Mouse (Mus musculus): ENCODE measurements at regions not wholly inside any gene's neighbourhood (a gene's known extent, or its start where the extent isn't known, plus 50 kb on each side); places are given as distances from the start of the nearest gene placed in this dataset.

- Histone ChIP-seq H3K4me1 (ENCODE audit: control insufficient read depth in 2 of 2, insufficient read depth in 2 of 2, low read length in 2 of 2, poor library complexity in 1 of 2) (no peaks in the 10 kb centered on the region), H3K4me3 (ENCODE audit: insufficient read depth in 1 of 2, low read depth in 1 of 2, low read length in 2 of 2, poor library complexity in 1 of 2, severe bottlenecking in 1 of 2) (no peak overlapping the region), H3K36me3 (ENCODE audit: control insufficient read depth, insufficient read depth, low read length, poor library complexity, severe bottlenecking) (no peaks in the 10 kb centered on the region), H3K9ac (ENCODE audit: insufficient read depth, low read depth, low read length, poor library complexity, severe bottlenecking) (no peak overlapping the region), H3K9me3 (ENCODE audit: control insufficient read depth, insufficient read depth, low read depth, low read length) (no peaks in the 10 kb centered on the region), H3K27ac (ENCODE audit: insufficient read depth, low read depth, low read length, poor library complexity, severe bottlenecking) (no peak overlapping the region)
- TF ChIP-seq MAFK (IDR thresholded peaks at IDR 0.05; ENCODE audit: insufficient read depth, low read depth, low read length) (no peak), HCFC1 (IDR thresholded peaks at IDR 0.05; ENCODE audit: borderline replicate concordance, insufficient read depth, low read length) (no peak)
- DNase-seq (ENCODE audit: low read depth, low spot score) = no peak
- in situ Hi-C loops (cut with MboI; ENCODE audit: low sequenced_read_pairs in 2 of 2, unreplicated experiment in 2 of 2) = no loop called here
Measured at GRCm38 (mm10) chr10:96458551-96458950, 158.3 kb upstream of the Btg1 start.

GRCm38 (mm10) chr10:96459186-96459585, 157.6 kb upstream of the Btg1 start:
- no peak for DNase-seq (ENCODE audit: low read depth, low spot score)
- H3K27ac ChIP-seq (ENCODE audit: insufficient read depth, low read depth, low read length, poor library complexity, severe bottlenecking) = no peak overlapping the region
- no peak overlapping the region for H3K9ac ChIP-seq (ENCODE audit: insufficient read depth, low read depth, low read length, poor library complexity, severe bottlenecking)
- no peaks in the 10 kb centered on the region for H3K9me3 ChIP-seq (ENCODE audit: control insufficient read depth, insufficient read depth, low read depth, low read length)
- H3K4me1 ChIP-seq (ENCODE audit: control insufficient read depth in 2 of 2, insufficient read depth in 2 of 2, low read length in 2 of 2, poor library complexity in 1 of 2) = no peaks in the 10 kb centered on the region
- H3K36me3 ChIP-seq (ENCODE audit: control insufficient read depth, insufficient read depth, low read length, poor library complexity, severe bottlenecking) = no peaks in the 10 kb centered on the region
- TF ChIP-seq ZC3H11A (IDR thresholded peaks at IDR 0.05; ENCODE audit: borderline replicate concordance, low read depth, low read length) = no peak
- H3K4me3 ChIP-seq (ENCODE audit: insufficient read depth in 1 of 2, low read depth in 1 of 2, low read length in 2 of 2, poor library complexity in 1 of 2, severe bottlenecking in 1 of 2) = no peak overlapping the region
- in situ Hi-C loops (cut with MboI; ENCODE audit: low sequenced_read_pairs in 2 of 2, unreplicated experiment in 2 of 2) = no loop called here

GRCm38 (mm10) chr10:96460151-96460550, 156.7 kb upstream of the Btg1 start:
- Histone ChIP-seq H3K36me3 (ENCODE audit: control insufficient read depth, insufficient read depth, low read length, poor library complexity, severe bottlenecking) (no peaks in the 10 kb centered on the region), H3K9me3 (ENCODE audit: control insufficient read depth, insufficient read depth, low read depth, low read length) (no peaks in the 10 kb centered on the region), H3K4me1 (ENCODE audit: control insufficient read depth in 2 of 2, insufficient read depth in 2 of 2, low read length in 2 of 2, poor library complexity in 1 of 2) (no peaks in the 10 kb centered on the region), H3K27ac (ENCODE audit: insufficient read depth, low read depth, low read length, poor library complexity, severe bottlenecking) (no peak overlapping the region), H3K9ac (ENCODE audit: insufficient read depth, low read depth, low read length, poor library complexity, severe bottlenecking) (no peak overlapping the region), H3K4me3 (ENCODE audit: insufficient read depth in 1 of 2, low read depth in 1 of 2, low read length in 2 of 2, poor library complexity in 1 of 2, severe bottlenecking in 1 of 2) (no peak overlapping the region)
- no peak for DNase-seq (ENCODE audit: low read depth, low spot score)
- no peak for TF ChIP-seq ZNF384 (IDR thresholded peaks at IDR 0.05; ENCODE audit: low read depth, low read length)
- TF ChIP-seq ZC3H11A (IDR thresholded peaks at IDR 0.05; ENCODE audit: borderline replicate concordance, low read depth, low read length) = no peak
- no peak for TF ChIP-seq MAFK (IDR thresholded peaks at IDR 0.05; ENCODE audit: insufficient read depth, low read depth, low read length)
- TF ChIP-seq CHD2 (IDR thresholded peaks at IDR 0.05; ENCODE audit: low read depth, low read length) = no peak
- TF ChIP-seq HCFC1 (IDR thresholded peaks at IDR 0.05; ENCODE audit: borderline replicate concordance, insufficient read depth, low read length) = no peak
- in situ Hi-C loops (cut with MboI; ENCODE audit: low sequenced_read_pairs in 2 of 2, unreplicated experiment in 2 of 2) = no loop called here

GRCm38 (mm10) chr10:96460617-96461338, 156.0 kb upstream of the Btg1 start:
- H3K36me3 ChIP-seq (ENCODE audit: control insufficient read depth, insufficient read depth, low read length, poor library complexity, severe bottlenecking) = no peaks in the 10 kb centered on the region
- no peak overlapping the region for H3K27ac ChIP-seq (ENCODE audit: insufficient read depth, low read depth, low read length, poor library complexity, severe bottlenecking)
- no peak overlapping the region for H3K4me3 ChIP-seq (ENCODE audit: insufficient read depth in 1 of 2, low read depth in 1 of 2, low read length in 2 of 2, poor library complexity in 1 of 2, severe bottlenecking in 1 of 2)
- no peaks in the 10 kb centered on the region for H3K4me1 ChIP-seq (ENCODE audit: control insufficient read depth in 2 of 2, insufficient read depth in 2 of 2, low read length in 2 of 2, poor library complexity in 1 of 2)
- TF ChIP-seq ZC3H11A (IDR thresholded peaks at IDR 0.05; ENCODE audit: borderline replicate concordance, low read depth, low read length) = no peak
- no peak for TF ChIP-seq MAFK (IDR thresholded peaks at IDR 0.05; ENCODE audit: insufficient read depth, low read depth, low read length)
- no peak for TF ChIP-seq CHD2 (IDR thresholded peaks at IDR 0.05; ENCODE audit: low read depth, low read length)
- no peak for TF ChIP-seq ZNF384 (IDR thresholded peaks at IDR 0.05; ENCODE audit: low read depth, low read length)
- TF ChIP-seq HCFC1 (IDR thresholded peaks at IDR 0.05; ENCODE audit: borderline replicate concordance, insufficient read depth, low read length) = no peak
- H3K9ac ChIP-seq (ENCODE audit: insufficient read depth, low read depth, low read length, poor library complexity, severe bottlenecking) = no peak overlapping the region
- DNase-seq (ENCODE audit: low read depth, low spot score) = no peak
- no peaks in the 10 kb centered on the region for H3K9me3 ChIP-seq (ENCODE audit: control insufficient read depth, insufficient read depth, low read depth, low read length)
- in situ Hi-C loops (cut with MboI; ENCODE audit: low sequenced_read_pairs in 2 of 2, unreplicated experiment in 2 of 2) = no loop called here

GRCm38 (mm10) chr10:96465967-96466366, 150.8 kb upstream of the Btg1 start:
- no peak overlapping the region for H3K27ac ChIP-seq (ENCODE audit: insufficient read depth, low read depth, low read length, poor library complexity, severe bottlenecking)
- DNase-seq (ENCODE audit: low read depth, low spot score) = no peak

More at GRCm38 (mm10) chr10:96465967-96466366, 150.8 kb upstream of the Btg1 start:
- H3K4me3 ChIP-seq (ENCODE audit: insufficient read depth in 1 of 2, low read depth in 1 of 2, low read length in 2 of 2, poor library complexity in 1 of 2, severe bottlenecking in 1 of 2) = no peak overlapping the region
- H3K9ac ChIP-seq (ENCODE audit: insufficient read depth, low read depth, low read length, poor library complexity, severe bottlenecking) = no peak overlapping the region
- in situ Hi-C loops (cut with MboI; ENCODE audit: low sequenced_read_pairs in 2 of 2, unreplicated experiment in 2 of 2) = no loop called here
- H3K4me1 ChIP-seq (ENCODE audit: control insufficient read depth in 2 of 2, insufficient read depth in 2 of 2, low read length in 2 of 2, poor library complexity in 1 of 2) = no peaks in the 10 kb centered on the region
- TF ChIP-seq MAFK (IDR thresholded peaks at IDR 0.05; ENCODE audit: insufficient read depth, low read depth, low read length) (no peak), ZNF384 (IDR thresholded peaks at IDR 0.05; ENCODE audit: low read depth, low read length) (no peak), ZC3H11A (IDR thresholded peaks at IDR 0.05; ENCODE audit: borderline replicate concordance, low read depth, low read length) (no peak), HCFC1 (IDR thresholded peaks at IDR 0.05; ENCODE audit: borderline replicate concordance, insufficient read depth, low read length) (no peak), CHD2 (IDR thresholded peaks at IDR 0.05; ENCODE audit: low read depth, low read length) (no peak)
- no peaks in the 10 kb centered on the region for H3K9me3 ChIP-seq (ENCODE audit: control insufficient read depth, insufficient read depth, low read depth, low read length)
- H3K36me3 ChIP-seq (ENCODE audit: control insufficient read depth, insufficient read depth, low read length, poor library complexity, severe bottlenecking) = no peaks in the 10 kb centered on the region

Data from ES-E14 (cell line).